Mouse (Mus musculus) heart, postnatal 36 days (tissue): ENCODE results near the gene Tchp. TPM values are rescaled to one million over a fixed set of nuclear protein-coding genes. Genes with fewer than 3 reads are reported as not detected.

ENCODE experiments used
- DNase-seq, 2 experiments: peaks; one replicate each; pipeline ENCODE4 v3.0.0; 2021 to 2022
- intact Hi-C: fragments of 180-260 bp; cut with DNase I; formaldehyde crosslinking; loops from one replicate; pipeline ENCODE4 v1.15.1; 2025
- microRNA-seq, 2 experiments: library from miRNA; unstranded; fragments of <30 nt; microRNA quantifications; one replicate each; pipeline ENCODE4 v1.2.0; 2021; ENCODE audit warnings: borderline number of aligned reads in 2 of 2
- total RNA-seq, 2 experiments: library from RNA; stranded (reverse); gene quantifications; 2 replicates each; pipeline ENCODE4 v1.2.3; 2021

The Tchp gene
- total RNA-seq, 2 experiments from 2014 or later: 3.7 to 5.4 TPM

DNA sequence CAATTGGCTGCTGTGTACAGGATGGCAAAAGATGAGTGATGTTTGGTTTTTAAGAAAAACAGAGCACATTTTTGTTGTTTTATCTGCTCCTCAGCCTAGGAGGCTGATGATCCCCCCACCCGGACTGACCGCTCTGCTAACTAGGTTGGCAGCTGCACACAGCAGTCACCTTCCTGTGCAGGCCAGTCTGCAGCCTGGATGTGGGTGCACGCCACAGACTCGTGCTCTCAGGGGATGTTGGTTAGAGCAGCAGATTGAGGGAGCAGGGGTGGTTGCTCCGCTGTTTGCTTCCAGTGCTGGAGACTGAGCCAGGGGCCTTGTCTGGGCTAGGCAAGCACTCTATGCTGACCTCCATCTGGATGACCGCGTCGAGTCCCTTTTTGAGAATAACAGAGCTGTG, 62.2 kb downstream of the Tchp start:
- intact Hi-C loops: loop anchor here (2.0 to 5.0 kb wide), 2 partner anchors 31 to 62 kb away; partner anchors contain the start of gene Tchp
- no peak for DNase-seq

DNA sequence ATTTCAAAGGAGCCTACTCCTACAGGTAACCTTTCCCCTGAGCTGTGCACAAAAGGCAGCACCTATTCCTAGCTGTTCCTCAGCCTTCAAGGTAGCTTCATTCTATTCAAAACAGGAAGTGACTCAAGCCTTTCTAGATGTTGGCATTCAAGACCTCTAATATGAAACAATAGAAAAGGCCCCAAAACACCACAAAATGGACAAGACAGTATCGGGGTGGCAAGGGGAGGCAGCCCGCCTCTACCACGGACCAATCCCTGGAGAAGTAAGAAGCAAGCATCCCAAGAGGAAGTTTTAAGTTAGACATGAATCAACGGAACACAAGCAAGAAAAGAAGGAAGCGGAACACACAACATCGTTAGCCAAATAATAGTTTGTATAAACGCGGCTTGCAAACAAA, 64.2 kb downstream of the Tchp start:
- DNase-seq: peak in 1 of 2 experiments; percentile 21
- intact Hi-C loops: loop anchor here (2.0 to 5.0 kb wide), 2 partner anchors 33 to 64 kb away; partner anchors contain the start of gene Tchp

Small RNAs within 50 kb of the gene (microRNA-seq; reads per million reads assigned to microRNA genes)
- gene Mir7028: 0 reads per million in 2 experiments

Other genes with a start within 250 kb of the Tchp start
- 1 to 10 TPM; 1.6 to 1.9 TPM for gene Fam222a, start 139.7 kb upstream of the Tchp start, total RNA-seq
- 1 to 10 TPM; 2.6 to 7.0 TPM for gene Trpv4, start 49.3 kb upstream of the Tchp start, total RNA-seq
- gene Gltp, start 16.8 kb upstream of the Tchp start, total RNA-seq: 10 to 100 TPM; 16.0 to 17.2 TPM
- gene Ankrd13a, start 66.9 kb downstream of the Tchp start, total RNA-seq: 10 to 100 TPM; 30.9 to 42.3 TPM
- gene Git2, start 67.8 kb downstream of the Tchp start, total RNA-seq: 10 to 100 TPM; 28.7 to 32.0 TPM
- gene 1500011B03Rik, start 115.7 kb downstream of the Tchp start, total RNA-seq: 1 to 10 TPM; 5.2 to 5.9 TPM
- not detected for gene 4930519G04Rik, start 145.9 kb downstream of the Tchp start, total RNA-seq
- not detected for gene Gm9936, start 150.9 kb downstream of the Tchp start, total RNA-seq
- gene Oasl2, start 189.2 kb downstream of the Tchp start, total RNA-seq: 10 to 100 TPM in 1 of 2 experiments, 1 to 10 TPM in 1; 6.8 to 10.9 TPM
- gene Oasl1, start 215.5 kb downstream of the Tchp start, total RNA-seq: 1 to 10 TPM; 1.0 to 1.8 TPM
- 10 to 100 TPM; 29.9 to 30.1 TPM for gene 2210016L21Rik, start 234.4 kb downstream of the Tchp start, total RNA-seq